Mouse (Mus musculus) intestine, embryonic 16.5 days (tissue): ENCODE data around the gene Unc5cl. TPM values are rescaled to one million over a fixed set of nuclear protein-coding genes. Genes with fewer than 3 reads are reported as not detected.

Experiments used
- polyA plus RNA-seq: library from polyadenylated mRNA; unstranded; fragments of >200 nt; fragmentation: Nextera tagmentation; extraction: Ambion mirVana; gene quantifications from 2 replicates; pipeline ENCODE4 v1.2.1, GENCODE M21; 2015

Unc5cl gene
- polyA plus RNA-seq, 1 experiment from 2014 or later: 47.2 TPM

Other genes starting within 250 kb of the Unc5cl start
- 0.56 and 0.72 TPM in 2 replicates for gene Trem1, start 222.1 kb upstream of the Unc5cl start, polyA plus RNA-seq
- 0.37 and 0.57 TPM in 2 replicates for gene Trem3, start 207.1 kb upstream of the Unc5cl start, polyA plus RNA-seq
- gene Treml4, start 190.6 kb upstream of the Unc5cl start, polyA plus RNA-seq: 4.0 and 5.8 TPM in 2 replicates
- gene Treml2, start 155.4 kb upstream of the Unc5cl start, polyA plus RNA-seq: 0.27 and 0.37 TPM in 2 replicates
- 0.44 and 0.59 TPM in 2 replicates for gene B430306N03Rik, start 138.8 kb upstream of the Unc5cl start, polyA plus RNA-seq
- gene Trem2, start 108.5 kb upstream of the Unc5cl start, polyA plus RNA-seq: 4.4 and 5.1 TPM in 2 replicates
- gene Treml1, start 95.0 kb upstream of the Unc5cl start, polyA plus RNA-seq: 0.44 and 0.98 TPM in 2 replicates
- 9.3 and 10.8 TPM in 2 replicates for gene Nfya, start 45.0 kb upstream of the Unc5cl start, polyA plus RNA-seq
- 62.7 and 70.6 TPM in 2 replicates for gene Oard1, start 44.9 kb upstream of the Unc5cl start, polyA plus RNA-seq
- 4.6 and 5.4 TPM in 2 replicates for gene Apobec2, start 22.0 kb upstream of the Unc5cl start, polyA plus RNA-seq
- gene Tspo2, start 3.4 kb upstream of the Unc5cl start, polyA plus RNA-seq: 4.5 and 4.7 TPM in 2 replicates